12 mouse cellular contexts compared by ENCODE assay signal in genomic region chr17:28374494-28374893, GRCm38 (mm10). TPM values are rescaled to one million over a fixed set of nuclear protein-coding genes. Genes with fewer than 3 reads are reported as not detected.
A peak's percentile ranks its signal among the peaks of the same experiment; 100 is the strongest.
DNase-seq lines count a peak whose midpoint lies in the region; ATAC-seq and TF ChIP-seq lines count a peak whose summit lies in the region.
"Had no signal": no experiment of that assay in that cellular context is flagged by ENCODE, and none has a peak within 500 bp of the region (broad histone marks: within the 10 kb centered on the region; RNA-seq: fewer than 3 reads in every experiment).

No protein-coding gene starts in this region.

- no peak for ATAC-seq in forebrain, embryonic 13.5 days
- no peak for ATAC-seq in forebrain, embryonic 11.5 days (replicated peaks; ENCODE audit: low FRiP score)
- ATAC-seq in liver, embryonic 11.5 days (replicated peaks; ENCODE audit: low FRiP score) = no peak
- ATAC-seq in liver, embryonic 12.5 days = no peak
- ATAC-seq: forebrain, postnatal 0 days had no signal

- no peak for DNase-seq in forebrain, embryonic 11.5 days (ENCODE audit: low spot score)
- no peak for DNase-seq in liver, embryonic 11.5 days (ENCODE audit: low spot score)
- peak; percentile 15 for DNase-seq in brain, embryonic 14.5 days (ENCODE audit: low read depth)
- DNase-seq in thymus, adult 2 months = peak; percentile 77
- DNase-seq in cerebellum, adult 9-11 months = no peak
- DNase-seq in layer of hippocampus, postnatal 10 days (ENCODE audit: low spot score in 2 of 2) = no peak
- DNase-seq: cerebellum, adult 11 months had no signal

- TF ChIP-seq CTCF in brain, embryonic 14.5 days (IDR thresholded peaks at IDR 0.05; ENCODE audit: borderline replicate concordance, extremely low read depth, insufficient read depth, insufficient read length) = no peak
- TF ChIP-seq CTCF in thymus, adult 2 months (IDR thresholded peaks at IDR 0.05; ENCODE audit: borderline replicate concordance, control insufficient read depth, extremely low read depth, insufficient read depth, low read length, poor library complexity) = no peak

- H3K36me3 ChIP-seq in forebrain, embryonic 13.5 days (ENCODE audit: poor library complexity, severe bottlenecking) = no peaks in the 10 kb centered on the region
- H3K36me3 ChIP-seq in forebrain, embryonic 11.5 days (ENCODE audit: control insufficient read depth, insufficient read depth, low read length) = no peaks in the 10 kb centered on the region
- H3K36me3 ChIP-seq in liver, embryonic 11.5 days (ENCODE audit: control insufficient read depth, insufficient read depth, low read length) = no peaks in the 10 kb centered on the region
- H3K36me3 ChIP-seq in liver, embryonic 12.5 days = no peaks in the 10 kb centered on the region
- no peaks in the 10 kb centered on the region for H3K36me3 ChIP-seq in thymus, adult 2 months (ENCODE audit: control insufficient read depth, insufficient read depth, low read length)
- H3K36me3 ChIP-seq: limb, embryonic 15.5 days had no signal

- no peak overlapping the region for H3K4me3 ChIP-seq in forebrain, embryonic 13.5 days
- no peak overlapping the region for H3K4me3 ChIP-seq in forebrain, embryonic 11.5 days (ENCODE audit: low read depth, low read length)
- H3K4me3 ChIP-seq in liver, embryonic 11.5 days (ENCODE audit: low read depth, low read length) = no peak overlapping the region
- H3K4me3 ChIP-seq in liver, embryonic 12.5 days = no peak overlapping the region
- H3K4me3 ChIP-seq in thymus, adult 2 months (ENCODE audit: control insufficient read depth, insufficient read depth, low read length) = peak overlapping the region; percentile 25
- H3K4me3 ChIP-seq: limb, embryonic 15.5 days had no signal

- H3K9me3 ChIP-seq in forebrain, embryonic 13.5 days (replicated peaks) = no peaks in the 10 kb centered on the region
- no peaks in the 10 kb centered on the region for H3K9me3 ChIP-seq in forebrain, embryonic 11.5 days (ENCODE audit: control insufficient read depth, low read length)
- no peaks in the 10 kb centered on the region for H3K9me3 ChIP-seq in liver, embryonic 11.5 days (ENCODE audit: control insufficient read depth, low read length)
- no peaks in the 10 kb centered on the region for H3K9me3 ChIP-seq in liver, embryonic 12.5 days (replicated peaks)
- H3K9me3 ChIP-seq: limb, embryonic 15.5 days had no signal

- H3K27me3 ChIP-seq in forebrain, embryonic 13.5 days = peaks cover 22% of the 10 kb centered on the region
- H3K27me3 ChIP-seq in forebrain, embryonic 11.5 days (ENCODE audit: control insufficient read depth, insufficient read depth, low read length) = peaks cover 11% of the 10 kb centered on the region
- peaks cover 33% of the 10 kb centered on the region for H3K27me3 ChIP-seq in liver, embryonic 11.5 days (replicated peaks; ENCODE audit: control insufficient read depth, insufficient read depth, low read length)
- peaks cover 52% of the 10 kb centered on the region for H3K27me3 ChIP-seq in liver, embryonic 12.5 days (replicated peaks)
- no peaks in the 10 kb centered on the region; the same call in 1 of the 2 replicates for H3K27me3 ChIP-seq in thymus, adult 2 months (ENCODE audit: control insufficient read depth, insufficient read depth, low read length)

- no peaks in the 10 kb centered on the region for H3K4me1 ChIP-seq in forebrain, embryonic 13.5 days
- H3K4me1 ChIP-seq in forebrain, embryonic 11.5 days (replicated peaks; ENCODE audit: control insufficient read depth, insufficient read depth, low read length) = no peaks in the 10 kb centered on the region
- H3K4me1 ChIP-seq in liver, embryonic 11.5 days (replicated peaks; ENCODE audit: control insufficient read depth, insufficient read depth, low read length) = peaks cover 10% of the 10 kb centered on the region
- H3K4me1 ChIP-seq in liver, embryonic 12.5 days = peaks cover 21% of the 10 kb centered on the region
- H3K4me1 ChIP-seq in thymus, adult 2 months (replicated peaks; ENCODE audit: control insufficient read depth, insufficient read depth, low read length) = peaks cover 16% of the 10 kb centered on the region

- H3K27ac ChIP-seq in forebrain, embryonic 13.5 days = no peak overlapping the region
- H3K27ac ChIP-seq in forebrain, embryonic 11.5 days (ENCODE audit: low read depth, low read length) = no peak overlapping the region
- H3K27ac ChIP-seq in liver, embryonic 11.5 days (ENCODE audit: low read depth, low read length) = no peak overlapping the region
- no peak overlapping the region for H3K27ac ChIP-seq in liver, embryonic 12.5 days
- H3K27ac ChIP-seq in thymus, adult 2 months (ENCODE audit: control insufficient read depth, insufficient read depth, low read length) = peak overlapping the region; percentile 66
- H3K27ac ChIP-seq: limb, embryonic 15.5 days had no signal

- H3K9ac ChIP-seq in forebrain, embryonic 13.5 days = 0 out of 2 replicates have a peak overlapping the region, but pooled peaks have one; percentile 34
- no peak overlapping the region for H3K9ac ChIP-seq in forebrain, embryonic 11.5 days (ENCODE audit: low read length)
- H3K9ac ChIP-seq in liver, embryonic 11.5 days (ENCODE audit: low read depth, low read length) = no peak overlapping the region
- H3K9ac ChIP-seq in liver, embryonic 12.5 days = no peak overlapping the region
- H3K9ac ChIP-seq: forebrain, postnatal 0 days; limb, embryonic 15.5 days had no signal

- 20% methylated on average over 14 of the region's 16 CpGs for WGBS in forebrain, embryonic 13.5 days
- 16% methylated on average over 16 of the region's 16 CpGs for WGBS in forebrain, embryonic 11.5 days
- 12% methylated on average over 16 of the region's 16 CpGs for WGBS in liver, embryonic 11.5 days
- WGBS in liver, embryonic 12.5 days (ENCODE audit: insufficient replicate concordance) = 18% methylated on average over 16 of the region's 16 CpGs
- 11% methylated on average over 16 of the region's 16 CpGs for WGBS in thymus, adult 2 months

- H3K4me2 ChIP-seq in forebrain, embryonic 13.5 days = 0 out of 2 replicates have a peak overlapping the region, but pooled peaks have one; percentile 28
- no peak overlapping the region for H3K4me2 ChIP-seq in forebrain, embryonic 11.5 days (ENCODE audit: low read depth, low read length, severe bottlenecking)
- peak overlapping the region; percentile 38 for H3K4me2 ChIP-seq in liver, embryonic 11.5 days
- no peak overlapping the region for H3K4me2 ChIP-seq in liver, embryonic 12.5 days
- H3K4me2 ChIP-seq: limb, embryonic 15.5 days had no signal

- TF ChIP-seq POLR2A in brain, embryonic 14.5 days (IDR thresholded peaks at IDR 0.05; ENCODE audit: borderline replicate concordance, extremely low read depth, insufficient read depth, insufficient read length, poor library complexity, severe bottlenecking) = no peak
- TF ChIP-seq POLR2A in thymus, adult 2 months (IDR thresholded peaks at IDR 0.05; ENCODE audit: control insufficient read depth, extremely low read depth, insufficient read depth, low read length, poor library complexity) = no peak

RNA-seq across cellular contexts. Expression of gene Tulp1, which starts 9.5 kb away (rescaled TPM):
- 1.4 and 1.7 TPM in 2 replicates for polyA plus RNA-seq in forebrain, embryonic 13.5 days (2015; fragmentation: Nextera tagmentation; extraction: Ambion mirVana)
- polyA plus RNA-seq in forebrain, embryonic 11.5 days (2014; fragmentation: Nextera tagmentation; extraction: Ambion mirVana) = 2.6 and 4.2 TPM in 2 replicates
- polyA plus RNA-seq in liver, embryonic 11.5 days (2014; fragmentation: Nextera tagmentation; extraction: Ambion mirVana) = 2.8 and 3.3 TPM in 2 replicates
- polyA plus RNA-seq in liver, embryonic 12.5 days (2016; fragmentation: Nextera tagmentation; extraction: Ambion mirVana) = 1.4 and 1.6 TPM in 2 replicates
- 1.3 and 1.9 TPM in 2 replicates for polyA plus RNA-seq in brain, embryonic 14.5 days (2012; rRNA removed)
- 0.35 and 0.59 TPM in 2 replicates for polyA plus RNA-seq in thymus, adult 2 months (2012; rRNA removed)
- total RNA-seq in layer of hippocampus, postnatal 10 days (2021) = under 1 TPM in 1 of 2 experiments, not detected in 1; 0.41 TPM

RNA-seq across cellular contexts. Expression of gene Tead3, which starts 23.9 kb away (rescaled TPM):
- polyA plus RNA-seq in forebrain, embryonic 13.5 days (2015; fragmentation: Nextera tagmentation; extraction: Ambion mirVana) = 2.4 and 2.8 TPM in 2 replicates
- polyA plus RNA-seq in forebrain, embryonic 11.5 days (2014; fragmentation: Nextera tagmentation; extraction: Ambion mirVana) = 5.6 and 5.8 TPM in 2 replicates
- 4.3 and 4.6 TPM in 2 replicates for polyA plus RNA-seq in liver, embryonic 11.5 days (2014; fragmentation: Nextera tagmentation; extraction: Ambion mirVana)
- 1.9 and 2.0 TPM in 2 replicates for polyA plus RNA-seq in liver, embryonic 12.5 days (2016; fragmentation: Nextera tagmentation; extraction: Ambion mirVana)
- 15.6 and 16.4 TPM in 2 replicates for polyA plus RNA-seq in brain, embryonic 14.5 days (2012; rRNA removed)
- 10.6 and 11.6 TPM in 2 replicates for polyA plus RNA-seq in thymus, adult 2 months (2012; rRNA removed)
- 1 to 10 TPM; 5.6 to 6.1 TPM for total RNA-seq in layer of hippocampus, postnatal 10 days (2021)
- polyA plus RNA-seq: inflammation-experienced regulatory T-cells, adult 6 months had no signal

RNA-seq across cellular contexts. Expression of gene Rpl10a, which starts 46.2 kb away (rescaled TPM):
- polyA plus RNA-seq in forebrain, embryonic 13.5 days (2015; fragmentation: Nextera tagmentation; extraction: Ambion mirVana) = 444 and 501 TPM in 2 replicates
- polyA plus RNA-seq in forebrain, embryonic 11.5 days (2014; fragmentation: Nextera tagmentation; extraction: Ambion mirVana) = 468 and 490 TPM in 2 replicates
- polyA plus RNA-seq in liver, embryonic 11.5 days (2014; fragmentation: Nextera tagmentation; extraction: Ambion mirVana) = 683 and 733 TPM in 2 replicates
- polyA plus RNA-seq in liver, embryonic 12.5 days (2016; fragmentation: Nextera tagmentation; extraction: Ambion mirVana) = 472 and 487 TPM in 2 replicates
- 1,651 and 1,905 TPM in 2 replicates for polyA plus RNA-seq in brain, embryonic 14.5 days (2012; rRNA removed)
- polyA plus RNA-seq in thymus, adult 2 months (2012; rRNA removed) = 3,187 and 3,626 TPM in 2 replicates
- total RNA-seq in layer of hippocampus, postnatal 10 days (2021) = 100 to 1,000 TPM; 503 to 535 TPM

Comparison
In these comparisons a context has a peak if more than half of its experiments do, and no peak if none do; other contexts are left out.
1. H3K4me2 ChIP-seq: peak in forebrain, embryonic 13.5 days (single experiment) and liver, embryonic 11.5 days (single experiment); none in forebrain, embryonic 11.5 days (single experiment) and liver, embryonic 12.5 days (single experiment).
2. DNase-seq: peak in brain, embryonic 14.5 days (single experiment) and thymus, adult 2 months (single experiment); none in forebrain, embryonic 11.5 days (single experiment), liver, embryonic 11.5 days (single experiment), cerebellum, adult 9-11 months (single experiment) and layer of hippocampus, postnatal 10 days (0 of 2).